Mouse (Mus musculus) midbrain, embryonic 16.5 days (tissue): ENCODE results near the gene Cbx1. TPM values are rescaled to one million over a fixed set of nuclear protein-coding genes. Genes with fewer than 3 reads are reported as not detected.
"Not testable (repeated sequence)": the region's sequence is repeated elsewhere in the genome, so short reads cannot be mapped to it uniquely, and the experiment has no call there.

Experiments used
- ATAC-seq: fragments of 200-750 bp; cut with Nextera tagmentation; 2 replicates; pipeline ENCODE4 v1.8.0; 2017; ENCODE audit warnings: moderate TSS enrichment
- H3K27ac ChIP-seq: fragments of 300-500 bp; sonication (generic); 2 replicates; pipeline ENCODE4 v1.5.1; 2014; ENCODE audit warnings: mild to moderate bottlenecking, low read length, mixed read lengths
- H3K27me3 ChIP-seq: fragments of 300-500 bp; sonication (generic); 2 replicates; pipeline ENCODE4 v1.6.1; 2014; ENCODE audit warnings: low read depth, low read length, mixed read lengths; ENCODE audit not compliant: control insufficient read depth, insufficient read depth
- H3K36me3 ChIP-seq: fragments of 300-500 bp; sonication (generic); 2 replicates; pipeline ENCODE4 v1.6.1; 2014; ENCODE audit warnings: mild to moderate bottlenecking, low read length, moderate library complexity, mixed read lengths; ENCODE audit not compliant: control insufficient read depth, insufficient read depth
- H3K4me1 ChIP-seq: fragments of 300-500 bp; sonication (generic); 2 replicates; pipeline ENCODE4 v1.6.1; 2014; ENCODE audit warnings: mild to moderate bottlenecking, low read length, mixed read lengths; ENCODE audit not compliant: control insufficient read depth, insufficient read depth
- H3K4me2 ChIP-seq: fragments of 300-500 bp; sonication (generic); 2 replicates; pipeline ENCODE4 v1.6.1; 2014; ENCODE audit warnings: mild to moderate bottlenecking, low read length, mixed read lengths
- H3K4me3 ChIP-seq: fragments of 300-500 bp; sonication (generic); 2 replicates; pipeline ENCODE4 v1.5.1; 2014; ENCODE audit warnings: low read depth, mild to moderate bottlenecking, low read length, moderate library complexity, mixed read lengths
- H3K9ac ChIP-seq: fragments of 300-500 bp; sonication (generic); 2 replicates; pipeline ENCODE4 v1.6.1; 2014; ENCODE audit warnings: low read depth, low read length, mixed read lengths
- H3K9me3 ChIP-seq: fragments of 300-500 bp; sonication (generic); replicated peaks from 2 replicates; pipeline ENCODE4 v1.6.1; 2014; ENCODE audit warnings: mild to moderate bottlenecking, low read length, mixed read lengths; ENCODE audit not compliant: control insufficient read depth, poor library complexity, severe bottlenecking
- WGBS: fragments of 180-500 bp; shearing (Covaris S2); extraction: QIAGEN DNeasy Blood & Tissue Kit; methylation state at CpG from one replicate; pipeline ENCODE4 v1.1.7; 2014; 5-methylcytosine and 5-hydroxymethylcytosine counted together
- microRNA counts: library from miRNA; unstranded; fragments of <30 nt; microRNA quantifications from one replicate; lab custom pipeline; 2016
- microRNA-seq: library from miRNA; unstranded; fragments of <30 nt; microRNA quantifications from one replicate; pipeline ENCODE4, GENCODE M21; 2017
- polyA plus RNA-seq: library from polyadenylated mRNA; unstranded; fragments of >200 nt; fragmentation: Nextera tagmentation; extraction: Ambion mirVana; gene quantifications from 2 replicates; pipeline ENCODE4 v1.2.1, GENCODE M21; 2015

Gene Cbx1
- polyA plus RNA-seq, 1 experiment from 2014 or later = 56.2 TPM

DNA sequence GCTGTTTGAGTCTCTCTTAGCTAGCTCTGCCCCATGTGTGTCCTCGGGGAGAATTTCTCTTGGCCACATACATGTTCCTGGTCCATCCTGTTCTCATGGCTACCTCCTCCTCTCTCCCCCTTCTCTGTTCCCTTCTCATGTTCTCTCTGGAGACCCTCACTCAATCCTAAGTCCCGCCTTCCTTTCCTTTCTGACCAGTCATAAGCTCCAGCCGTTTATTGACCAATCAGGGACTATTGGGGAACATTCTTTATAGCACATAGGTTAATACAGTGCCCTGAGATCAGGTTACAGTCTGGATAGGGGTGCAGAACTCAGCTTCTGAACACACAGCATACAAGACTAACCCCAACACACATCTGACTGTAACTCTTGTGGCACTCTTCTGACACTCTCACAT lies 58.3 kb downstream of the Cbx1 start:
- no peak overlapping the region for H3K4me3 ChIP-seq
- H3K27me3 ChIP-seq = peaks cover 8% of the 10 kb centered on the region; the same call in 1 of the 2 replicates
- H3K4me2 ChIP-seq = no peak overlapping the region
- 60% methylated on average over 3 of the region's 3 CpGs for WGBS
- no peaks in the 10 kb centered on the region for H3K9me3 ChIP-seq
- no peak for ATAC-seq
- 0 out of 2 replicates have a peak, but pooled peaks cover 4% of the 10 kb centered on the region for H3K4me1 ChIP-seq
- H3K9ac ChIP-seq = no peak overlapping the region
- no peaks in the 10 kb centered on the region for H3K36me3 ChIP-seq
- no peak overlapping the region for H3K27ac ChIP-seq

DNA sequence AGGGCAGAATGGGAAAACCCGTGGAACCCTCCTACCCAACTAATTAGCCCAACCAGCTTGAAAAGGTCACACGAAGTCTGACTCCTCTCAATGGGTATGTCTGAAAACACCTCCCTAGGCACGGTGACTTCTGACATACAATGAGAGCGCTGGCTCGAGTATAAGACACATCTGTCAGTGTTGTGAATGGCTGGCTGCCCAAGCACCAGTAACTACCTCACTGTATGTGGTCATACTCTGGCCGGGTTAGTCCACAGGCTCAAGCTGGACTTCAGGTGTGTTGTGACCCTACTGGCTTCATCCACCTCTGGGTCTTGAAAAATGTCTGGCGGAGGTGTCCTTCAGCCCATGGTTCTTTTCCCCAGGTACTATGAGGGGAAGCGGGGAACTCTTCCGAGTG lies 59.8 kb downstream of the Cbx1 start:
- H3K9me3 ChIP-seq = no peaks in the 10 kb centered on the region
- no peak overlapping the region for H3K9ac ChIP-seq
- 61% methylated on average over 9 of the region's 9 CpGs for WGBS
- H3K27ac ChIP-seq = no peak overlapping the region
- peaks cover 8% of the 10 kb centered on the region; the same call in 1 of the 2 replicates for H3K27me3 ChIP-seq
- no peak overlapping the region for H3K4me2 ChIP-seq
- no peak overlapping the region for H3K4me3 ChIP-seq
- 0 out of 2 replicates have a peak, but pooled peaks cover 4% of the 10 kb centered on the region for H3K4me1 ChIP-seq
- ATAC-seq = no peak
- H3K36me3 ChIP-seq = no peaks in the 10 kb centered on the region

- not testable (repeated sequence) for H3K9me3 ChIP-seq, H3K4me2 ChIP-seq, H3K9ac ChIP-seq, H3K27ac ChIP-seq, H3K36me3 ChIP-seq, ATAC-seq, H3K4me3 ChIP-seq, H3K27me3 ChIP-seq, H3K4me1 ChIP-seq
- 77% methylated on average over 5 of the region's 5 CpGs for WGBS
Observed at GRCm38 (mm10) chr11:96849145-96849544, 60.2 kb downstream of the Cbx1 start.

DNA sequence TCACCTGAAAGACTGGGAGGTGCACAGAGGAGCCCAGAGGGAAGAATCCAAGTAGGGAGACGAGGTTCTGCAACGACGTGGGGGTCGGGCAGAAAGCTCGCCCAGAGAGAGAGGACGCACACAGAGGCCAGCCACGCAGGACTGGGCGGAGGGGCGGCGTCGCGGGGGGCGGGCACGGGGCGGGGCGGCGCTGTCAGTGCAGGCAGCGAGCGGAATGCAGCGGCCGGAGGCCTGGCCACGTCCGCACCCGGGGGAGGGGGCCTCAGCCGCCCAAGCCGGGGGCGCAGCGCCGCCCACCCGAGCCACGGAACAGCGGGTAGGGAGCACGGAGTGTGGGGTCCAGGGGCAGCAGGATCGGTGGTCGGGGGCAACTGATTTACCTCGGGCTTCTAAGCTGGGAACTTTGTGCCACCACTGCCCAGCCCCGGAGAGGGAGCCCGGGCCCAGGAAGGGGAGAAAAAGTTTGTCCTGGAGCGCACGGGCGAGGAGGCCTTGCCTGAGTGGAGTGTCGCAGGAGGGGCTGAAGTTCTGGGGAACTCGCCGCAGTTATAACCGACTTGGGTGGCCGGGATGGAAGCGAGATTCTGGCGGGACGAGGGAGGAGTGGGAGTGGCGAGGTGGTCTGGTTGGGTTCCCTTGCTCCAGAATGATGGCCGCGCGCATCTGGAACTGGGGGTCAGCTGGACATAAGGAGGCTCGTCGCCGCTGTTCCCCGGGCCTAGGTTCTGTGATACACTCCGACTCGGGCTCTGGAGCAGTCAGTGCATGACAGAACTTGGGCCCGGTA lies 60.9 kb downstream of the Cbx1 start, which contains the start of gene Copz2:
Gene Copz2 (plus strand): TSS at position 190 of the 787 bp plus-strand sequence.
- peak within 1 kb of the TSS; percentile 32 for H3K4me3 ChIP-seq
- H3K27me3 ChIP-seq = peaks cover 8% of the 10 kb centered on the region; the same call in 1 of the 2 replicates
- no peak within 1 kb of the TSS for H3K27ac ChIP-seq
- no peaks in the 10 kb centered on the region for H3K9me3 ChIP-seq
- H3K36me3 ChIP-seq = no peaks in the 10 kb centered on the region
- WGBS = 2% methylated on average over 41 of the region's 60 CpGs
- peak within 1 kb of the TSS; percentile 69 for H3K4me2 ChIP-seq
- ATAC-seq = no peak
- H3K4me1 ChIP-seq = 0 out of 2 replicates have a peak, but pooled peaks cover 4% of the 10 kb centered on the region
- H3K9ac ChIP-seq = peak within 1 kb of the TSS; percentile 32

DNA sequence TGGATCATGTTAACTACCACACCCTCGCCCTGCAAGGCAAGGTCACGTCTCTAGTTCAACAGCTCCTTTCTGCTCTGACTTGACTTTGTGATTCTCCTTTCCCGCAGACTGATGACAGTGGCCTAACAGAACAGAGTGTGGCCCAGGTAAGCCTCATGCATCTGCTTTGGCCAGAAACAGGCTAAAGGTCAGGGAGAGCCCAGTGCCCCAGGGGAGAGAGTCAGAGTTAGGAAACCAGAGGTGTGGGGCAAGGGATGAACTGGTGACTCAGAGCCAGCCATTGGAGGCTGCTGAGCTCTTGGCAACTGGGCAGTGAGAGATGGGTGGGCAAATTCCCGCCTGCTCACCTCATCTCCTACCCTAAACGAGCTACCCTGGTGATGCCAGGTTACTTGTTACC lies 68.5 kb downstream of the Cbx1 start:
- no peak for ATAC-seq
- no peaks in the 10 kb centered on the region for H3K27me3 ChIP-seq
- no peaks in the 10 kb centered on the region for H3K36me3 ChIP-seq
- no peak overlapping the region for H3K27ac ChIP-seq
- no peak overlapping the region for H3K4me2 ChIP-seq
- no peaks in the 10 kb centered on the region for H3K9me3 ChIP-seq
- H3K9ac ChIP-seq = no peak overlapping the region
- 88% methylated on average over 5 of the region's 5 CpGs for WGBS
- no peak overlapping the region for H3K4me3 ChIP-seq
- H3K4me1 ChIP-seq = peaks cover 11% of the 10 kb centered on the region

MicroRNAs encoded within 50 kb of the gene (microRNA counts, 519-probe panel; counts per million panel counts)
- 2,664 counts per million, percentile 80 among the panel's probes with 10 or more counts for microRNA mmu-miR-152 (lab: Ali Mortazavi, UCI)

Small RNAs within 50 kb of the gene (microRNA-seq; reads per million reads assigned to microRNA genes)
- gene Mir152 = 34.0 reads per million, percentile 42 among the genes with 10 or more reads in this experiment

Other genes starting within 250 kb of the Cbx1 start
- gene Snx11, start 11.6 kb upstream of the Cbx1 start, polyA plus RNA-seq = 46.7 TPM in 2 replicates
- gene Nfe2l1, start 40.8 kb downstream of the Cbx1 start, polyA plus RNA-seq = 79.1 and 81.8 TPM in 2 replicates
- gene Copz2, start 60.7 kb downstream of the Cbx1 start, polyA plus RNA-seq = 14.8 and 16.3 TPM in 2 replicates
- 80.6 and 85.7 TPM in 2 replicates for gene Cdk5rap3, start 127.4 kb downstream of the Cbx1 start, polyA plus RNA-seq
- 0.24 and 0.51 TPM in 2 replicates for gene Prr15l, start 139.0 kb downstream of the Cbx1 start, polyA plus RNA-seq
- gene Pnpo, start 154.9 kb downstream of the Cbx1 start, polyA plus RNA-seq = 32.2 and 32.5 TPM in 2 replicates
- gene Sp2, start 193.8 kb downstream of the Cbx1 start, polyA plus RNA-seq = 15.4 and 16.8 TPM in 2 replicates
- gene Sp6, start 224.3 kb downstream of the Cbx1 start, polyA plus RNA-seq = 0.26 and 0.35 TPM in 2 replicates
- 13.7 and 16.7 TPM in 2 replicates for gene Scrn2, start 240.8 kb downstream of the Cbx1 start, polyA plus RNA-seq